Mouse (Mus musculus): Measurements from ENCODE around the gene Fam49a.

DNA sequence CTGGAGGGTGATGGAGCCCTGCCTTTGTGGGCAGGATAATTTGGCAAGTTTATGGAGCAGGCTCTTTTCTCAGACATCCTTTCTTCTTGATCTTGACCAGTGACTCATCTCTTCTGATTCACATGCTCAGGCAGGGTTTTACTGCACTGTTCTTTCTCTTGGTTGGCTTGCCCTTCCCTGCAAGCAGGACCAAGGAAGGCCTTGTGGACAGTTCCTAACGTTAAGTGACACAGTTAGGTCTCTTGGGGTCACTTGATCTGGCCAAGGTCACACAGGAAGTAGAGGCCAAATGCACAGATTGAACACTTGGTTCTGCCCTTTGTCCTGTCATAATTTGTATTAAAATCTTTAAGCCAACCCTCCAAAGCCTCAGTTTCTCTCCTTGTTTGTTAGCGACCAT lies 158.5 kb downstream of the Fam49a start:
- TF ChIP-seq CTCF (IDR thresholded peaks at IDR 0.05; ENCODE audit: extremely low read depth, insufficient read depth, insufficient read length, insufficient replicate concordance) (no peak), POLR2A (IDR thresholded peaks at IDR 0.05; ENCODE audit: low read depth, low read length) (no peak)
